Mouse (Mus musculus) intestine, embryonic 14.5 days (tissue): ENCODE data around the gene Zfp94. TPM values are rescaled to one million over a fixed set of nuclear protein-coding genes. Genes with fewer than 3 reads are reported as not detected.

Experiments
- ATAC-seq: fragments of 200-750 bp; cut with Nextera tagmentation; replicated peaks from 2 replicates; pipeline ENCODE4 v1.8.0; 2017; ENCODE audit warnings: low read depth, moderate number of reproducible peaks, moderate TSS enrichment, moderate library complexity; ENCODE audit not compliant: low FRiP score, low TSS enrichment
- DNase-seq: peaks from one replicate; pipeline ENCODE4 v3.0.0-alpha.2; 2018; ENCODE audit warnings: low spot score
- H3K27ac ChIP-seq: fragments of 300-500 bp; sonication (generic); 2 replicates; pipeline ENCODE4 v1.5.1; 2014; ENCODE audit warnings: low read depth, mild to moderate bottlenecking, control low read depth
- H3K27me3 ChIP-seq: fragments of 300-500 bp; sonication (generic); replicated peaks from 2 replicates; pipeline ENCODE4 v1.6.1; 2014; ENCODE audit warnings: low read length, control low read depth; ENCODE audit not compliant: control insufficient read depth, insufficient read depth
- H3K36me3 ChIP-seq: fragments of 300-500 bp; sonication (generic); 2 replicates; pipeline ENCODE4 v1.6.1; 2014; ENCODE audit warnings: low read length, control low read depth; ENCODE audit not compliant: control insufficient read depth, insufficient read depth
- H3K4me1 ChIP-seq: fragments of 300-500 bp; sonication (generic); replicated peaks from 2 replicates; pipeline ENCODE4 v1.6.1; 2014; ENCODE audit warnings: low read length, control low read depth, mixed read lengths; ENCODE audit not compliant: control insufficient read depth, insufficient read depth
- H3K4me2 ChIP-seq: fragments of 300-500 bp; sonication (generic); 2 replicates; pipeline ENCODE4 v1.6.1; 2014; ENCODE audit warnings: low read length
- H3K4me3 ChIP-seq: fragments of 300-500 bp; sonication (generic); 2 replicates; pipeline ENCODE4 v1.5.1; 2014; ENCODE audit warnings: low read depth, low read length, control low read depth, mixed read lengths
- H3K9ac ChIP-seq: fragments of 300-500 bp; sonication (generic); 2 replicates; pipeline ENCODE4 v1.6.1; 2014; ENCODE audit warnings: mild to moderate bottlenecking, low read length
- H3K9me3 ChIP-seq: fragments of 300-500 bp; sonication (generic); 2 replicates; pipeline ENCODE4 v1.6.1; 2016; ENCODE audit warnings: low read length, control low read depth; ENCODE audit not compliant: control insufficient read depth
- WGBS: fragments of 180-500 bp; shearing (Covaris S2); extraction: QIAGEN DNeasy Blood & Tissue Kit; methylation state at CpG from one replicate; pipeline ENCODE4 v1.1.7; 2014; 5-methylcytosine and 5-hydroxymethylcytosine counted together
- microRNA-seq: library from miRNA; unstranded; fragments of <30 nt; microRNA quantifications from one replicate; pipeline ENCODE4, GENCODE M21; 2016
- polyA plus RNA-seq: library from polyadenylated mRNA; unstranded; fragments of >200 nt; fragmentation: Nextera tagmentation; extraction: Ambion mirVana; gene quantifications from 2 replicates; pipeline ENCODE4 v1.2.1, GENCODE M21; 2014

Zfp94 gene
- polyA plus RNA-seq, 1 experiment from 2014 or later, result 9.1 TPM

DNA sequence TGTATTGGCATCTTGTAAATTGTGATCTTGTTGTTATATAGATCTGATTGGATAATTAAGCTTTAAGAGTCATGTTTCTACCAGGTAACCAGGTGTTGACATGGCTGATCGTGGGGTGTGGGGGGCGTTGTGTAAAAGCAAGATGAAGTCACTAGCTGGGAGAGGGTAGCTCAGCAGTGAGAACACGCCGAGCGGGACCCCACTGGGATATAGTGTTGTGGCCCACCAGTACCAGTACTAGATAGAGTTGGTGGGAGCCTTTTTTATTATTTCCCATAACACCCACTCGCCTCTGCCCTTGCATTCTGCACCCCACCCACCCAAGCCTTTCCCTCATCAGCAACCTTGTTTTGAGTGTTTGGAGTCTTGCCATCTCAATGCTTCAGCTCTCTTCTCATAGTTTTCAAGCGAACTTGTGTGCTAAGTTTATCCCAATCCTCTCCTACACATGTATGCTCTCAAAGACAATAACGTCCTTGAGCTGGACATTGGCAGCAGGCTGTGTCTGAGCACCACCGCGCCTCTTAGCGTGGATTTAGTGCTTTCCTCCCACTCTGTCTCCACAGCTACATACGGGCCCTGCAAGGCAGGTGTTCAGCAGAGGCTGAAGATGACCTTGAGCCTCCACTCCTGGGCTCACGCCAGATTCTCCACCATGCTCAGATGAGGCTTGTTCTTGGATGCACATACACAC lies 57.0 kb downstream of the Zfp94 start:
- 91% methylated on average over 13 of the region's 13 CpGs for WGBS
- no peak for ATAC-seq

DNA sequence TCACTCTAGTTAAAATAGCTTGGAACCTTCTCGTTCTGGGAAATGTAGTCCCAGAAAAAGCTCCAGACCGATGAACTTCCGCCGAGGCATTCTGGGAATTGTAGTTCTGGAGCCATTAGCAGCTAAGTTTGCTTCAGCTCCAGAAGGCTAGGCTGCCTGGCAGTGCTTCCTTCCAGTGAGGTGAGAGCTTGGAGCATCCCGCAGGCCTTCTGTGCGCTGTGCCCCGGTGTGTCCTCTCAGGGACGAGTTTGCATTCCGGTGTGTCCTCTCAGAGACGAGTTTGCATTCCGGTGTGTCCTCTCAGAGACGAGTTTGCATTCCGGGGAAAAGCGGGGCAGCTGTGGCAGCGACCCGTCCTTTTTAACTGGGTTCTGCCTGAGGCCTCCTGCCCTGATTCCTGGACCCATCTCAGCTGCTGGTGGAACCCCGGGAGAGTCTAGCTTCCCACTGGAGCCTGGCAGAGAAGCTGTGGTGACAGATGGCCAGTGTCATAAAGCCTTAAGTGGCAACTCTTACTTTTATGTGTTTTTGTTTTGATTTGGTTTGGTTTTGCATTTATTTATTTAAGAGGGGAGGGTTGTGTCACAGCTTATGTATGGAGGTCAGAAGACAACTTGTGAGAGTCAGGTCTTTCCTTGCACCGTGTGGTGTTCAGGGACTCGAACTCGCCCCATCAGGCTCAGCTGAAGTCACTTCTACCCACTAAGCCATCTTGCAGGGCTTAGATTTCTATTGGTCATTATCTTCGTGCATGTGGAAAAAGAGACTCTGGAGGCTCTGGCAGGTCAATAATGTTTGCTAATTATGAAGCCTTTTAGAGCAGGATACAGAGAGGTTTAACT lies 61.6 kb downstream of the Zfp94 start, which contains the start of gene Zfp108:
TSS of gene Zfp108 (plus strand) at position 162 of the 842 bp plus-strand sequence.
- Histone ChIP-seq H3K4me3 (peak within 1 kb of the TSS; percentile 53), H3K36me3 (peaks cover 5% of the 10 kb centered on the region), H3K27me3 (no peaks in the 10 kb centered on the region), H3K9ac (peak within 1 kb of the TSS; percentile 54), H3K4me1 (no peaks in the 10 kb centered on the region; the same call in 1 of the 2 replicates), H3K27ac (no peak within 1 kb of the TSS), H3K4me2 (peak within 1 kb of the TSS; percentile 61), H3K9me3 (no peaks in the 10 kb centered on the region)
- ATAC-seq, result peak; percentile 83
- 15% methylated on average over 21 of the region's 21 CpGs for WGBS
- peak; percentile 78 for DNase-seq

More for the DNA sequence above, 57.0 kb downstream of the Zfp94 start:
- Histone ChIP-seq H3K36me3 (peaks cover 28% of the 10 kb centered on the region), H3K27me3 (no peaks in the 10 kb centered on the region), H3K9me3 (no peaks in the 10 kb centered on the region), H3K4me3 (no peak overlapping the region), H3K27ac (no peak overlapping the region), H3K4me2 (no peak overlapping the region), H3K4me1 (no peaks in the 10 kb centered on the region; the same call in 1 of the 2 replicates), H3K9ac (no peak overlapping the region)
- DNase-seq, result no peak

DNA sequence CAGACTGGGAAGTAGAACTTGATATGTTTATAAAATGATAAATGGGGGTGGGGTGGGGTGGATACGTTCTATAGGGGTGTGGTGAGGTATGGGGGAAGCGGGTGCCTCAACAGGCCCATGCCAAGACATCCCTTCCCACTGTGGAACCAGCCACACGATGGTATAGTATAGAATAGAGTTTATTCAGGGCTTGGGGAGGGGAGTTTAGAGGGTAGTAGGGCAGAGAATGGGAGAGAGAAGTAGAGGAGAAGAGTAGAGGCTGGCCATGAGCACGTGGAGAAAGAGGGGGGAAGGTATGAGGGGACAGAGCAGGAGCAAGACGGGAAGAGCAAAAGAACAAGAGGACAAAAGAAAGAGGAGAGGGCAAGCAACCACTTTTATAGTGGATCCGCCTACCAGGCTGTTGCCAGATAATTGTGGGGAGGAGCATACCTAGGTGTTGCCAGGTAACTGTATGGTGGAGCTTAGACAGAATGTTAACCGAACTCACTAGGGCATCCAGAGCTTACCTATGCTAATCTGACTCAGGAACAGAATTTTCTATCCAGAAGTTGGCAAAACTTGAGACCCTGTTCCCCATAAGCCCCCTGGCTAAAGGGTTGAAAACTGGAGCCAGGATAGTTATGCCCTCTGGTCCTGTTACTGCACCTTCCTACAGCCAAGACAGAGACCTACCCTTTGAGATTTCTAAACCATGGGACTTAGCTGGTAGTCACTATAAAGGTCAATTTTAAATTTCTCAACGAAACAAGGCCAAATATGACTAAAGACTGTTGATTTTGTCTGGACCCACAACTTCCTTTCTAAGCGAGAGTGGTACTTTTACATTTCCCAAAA lies 62.5 kb downstream of the Zfp94 start:
- Histone ChIP-seq H3K4me3 (peak overlapping the region; percentile 53), H3K27ac (no peak overlapping the region), H3K36me3 (no peaks in the 10 kb centered on the region; the same call in 1 of the 2 replicates), H3K4me1 (no peaks in the 10 kb centered on the region; the same call in 1 of the 2 replicates), H3K27me3 (no peaks in the 10 kb centered on the region), H3K9ac (no peak overlapping the region; the same call in 1 of the 2 replicates), H3K9me3 (no peaks in the 10 kb centered on the region), H3K4me2 (peak overlapping the region; percentile 61)
- WGBS, result 65% methylated on average over 9 of the region's 9 CpGs
- ATAC-seq (peak; percentile 54), DNase-seq (peak; percentile 50)

Small RNA genes lying within 50 kb of the gene (microRNA-seq; reads per million reads assigned to microRNA genes)
- gene Gm27592, result not detected

Other genes with a start within 250 kb of the Zfp94 start
- 20.5 and 26.3 TPM in 2 replicates for gene Zfp180, start 234.7 kb downstream of the Zfp94 start, polyA plus RNA-seq
- gene Zfp112, start 204.4 kb downstream of the Zfp94 start, polyA plus RNA-seq, result 5.5 and 7.6 TPM in 2 replicates
- gene Zfp235, start 182.5 kb downstream of the Zfp94 start, polyA plus RNA-seq, result 16.5 and 19.4 TPM in 2 replicates
- gene Zfp114, start 141.6 kb downstream of the Zfp94 start, polyA plus RNA-seq, result 5.0 and 6.3 TPM in 2 replicates
- gene Zfp111, start 105.2 kb downstream of the Zfp94 start, polyA plus RNA-seq, result 9.1 and 12.8 TPM in 2 replicates
- 4.4 and 5.6 TPM in 2 replicates for gene Zfp109, start 79.1 kb downstream of the Zfp94 start, polyA plus RNA-seq
- 3.4 and 3.8 TPM in 2 replicates for gene Zfp108, start 61.9 kb downstream of the Zfp94 start, polyA plus RNA-seq
- 7.4 and 8.1 TPM in 2 replicates for gene Zfp93, start 46.2 kb downstream of the Zfp94 start, polyA plus RNA-seq
- gene Zfp61, start 15.4 kb downstream of the Zfp94 start, polyA plus RNA-seq, result 24.7 and 31.8 TPM in 2 replicates
- gene Tescl, start 17.3 kb upstream of the Zfp94 start, polyA plus RNA-seq, result not detected in 2 replicates
- not detected in 2 replicates for gene Lypd5, start 32.5 kb upstream of the Zfp94 start, polyA plus RNA-seq
- 0.43 and 0.70 TPM in 2 replicates for gene Kcnn4, start 53.6 kb upstream of the Zfp94 start, polyA plus RNA-seq
- 24.0 and 24.5 TPM in 2 replicates for gene Smg9, start 83.0 kb upstream of the Zfp94 start, polyA plus RNA-seq
- not detected in 2 replicates for gene Irgc1, start 135.6 kb upstream of the Zfp94 start, polyA plus RNA-seq
- 10.0 and 10.7 TPM in 2 replicates for gene Plaur, start 145.8 kb upstream of the Zfp94 start, polyA plus RNA-seq
- gene Cadm4, start 165.4 kb upstream of the Zfp94 start, polyA plus RNA-seq, result 0.64 and 1.7 TPM in 2 replicates
- 30.3 and 33.7 TPM in 2 replicates for gene Zfp428, start 190.3 kb upstream of the Zfp94 start, polyA plus RNA-seq
- 0.40 and 0.46 TPM in 2 replicates for gene AC161166.1, start 195.8 kb upstream of the Zfp94 start, polyA plus RNA-seq
- gene Irgq, start 214.0 kb upstream of the Zfp94 start, polyA plus RNA-seq, result 6.3 and 7.3 TPM in 2 replicates
- gene Pinlyp, start 229.5 kb upstream of the Zfp94 start, polyA plus RNA-seq, result not detected in 2 replicates
- 91.5 and 108 TPM in 2 replicates for gene Xrcc1, start 229.6 kb upstream of the Zfp94 start, polyA plus RNA-seq